Mouse (Mus musculus): ENCODE results near the gene Stab1.

DNA sequence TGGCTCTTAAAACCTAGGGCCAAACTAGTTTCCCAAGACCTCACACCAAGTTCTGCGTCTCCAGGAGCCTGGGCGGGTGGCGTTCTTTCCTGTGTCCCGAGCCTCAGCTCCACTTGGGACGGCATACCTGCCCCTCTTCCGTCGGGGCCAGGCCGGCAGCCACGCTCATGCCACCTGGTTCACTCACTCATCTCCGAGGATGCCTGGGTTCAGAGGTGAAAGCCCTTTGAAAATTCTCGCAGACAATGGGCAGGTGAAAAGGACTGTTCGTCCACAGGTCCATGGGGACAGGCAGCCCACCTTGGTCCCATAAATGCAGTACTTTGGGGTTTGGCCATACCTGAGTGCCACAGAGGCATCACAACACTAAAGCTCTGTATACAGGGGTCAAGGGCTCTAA, 15.8 kb upstream of the Stab1 start:
- no peak for TF ChIP-seq CTCF (IDR thresholded peaks at IDR 0.05; ENCODE audit: low read depth)
- no peak for TF ChIP-seq EP300 (IDR thresholded peaks at IDR 0.05; ENCODE audit: low read depth)

Measured in liver, postnatal 0 days (tissue).